Mouse (Mus musculus) heart, adult 9 months (tissue): Measurements from ENCODE around the gene Mfap5.
"Not testable (repeated sequence)": the region's sequence is repeated elsewhere in the genome, so short reads cannot be mapped to it uniquely, and the experiment has no call there.

Source experiments
- DNase-seq, 2 experiments: peaks; one replicate each; pipeline ENCODE4 v3.0.0; 2022; ENCODE audit warnings: low spot score in 2 of 2

Gene Mfap5

GRCm38 (mm10) chr6:122512914-122513878 is 7.6 kb downstream of the Mfap5 start:
- DNase-seq, result peak in 1 of 2 experiments; percentile 18

DNA sequence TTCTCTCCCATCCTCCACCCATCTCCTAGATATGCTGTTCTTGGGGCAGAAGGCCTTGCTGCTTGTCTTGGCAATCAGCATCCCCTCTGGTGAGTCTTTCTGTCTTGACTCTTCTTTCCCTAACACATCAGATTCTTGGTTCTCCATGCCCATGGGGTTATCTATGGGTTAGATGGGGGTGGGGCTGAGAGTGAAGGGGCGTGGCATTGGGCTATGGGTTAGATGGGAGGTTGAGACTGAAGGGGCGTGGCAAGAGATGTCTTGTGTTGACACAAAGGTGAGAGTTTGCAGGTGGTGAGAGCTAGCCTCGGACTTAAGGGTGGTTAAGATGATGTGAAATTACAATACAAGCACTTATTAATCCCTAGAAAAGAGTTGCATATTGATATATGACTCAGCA is 8.7 kb downstream of the Mfap5 start:
- DNase-seq, result no peak

DNA sequence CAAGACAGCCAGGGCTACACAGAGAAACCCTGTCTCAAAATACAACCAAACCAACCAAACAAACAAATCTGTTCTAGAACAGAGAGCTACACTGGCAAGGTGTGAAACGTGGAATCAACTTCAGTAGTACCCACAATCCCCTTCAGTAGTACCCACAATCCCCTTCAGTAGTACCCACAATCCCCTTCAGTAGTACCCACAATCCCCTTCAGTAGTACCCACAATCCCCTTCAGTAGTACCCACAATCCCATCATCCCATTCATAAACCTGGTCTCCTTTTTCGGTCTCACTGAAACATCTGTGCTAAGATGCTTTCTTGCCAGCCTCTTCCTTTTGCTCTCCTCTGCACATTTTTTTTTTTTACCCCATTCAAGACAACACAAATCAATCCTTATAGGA is 10.1 kb downstream of the Mfap5 start:
- not testable (repeated sequence) for DNase-seq

GRCm38 (mm10) chr6:122517668-122518067 is 12.0 kb downstream of the Mfap5 start:
- DNase-seq, result peak; percentile 53 to 55

DNA sequence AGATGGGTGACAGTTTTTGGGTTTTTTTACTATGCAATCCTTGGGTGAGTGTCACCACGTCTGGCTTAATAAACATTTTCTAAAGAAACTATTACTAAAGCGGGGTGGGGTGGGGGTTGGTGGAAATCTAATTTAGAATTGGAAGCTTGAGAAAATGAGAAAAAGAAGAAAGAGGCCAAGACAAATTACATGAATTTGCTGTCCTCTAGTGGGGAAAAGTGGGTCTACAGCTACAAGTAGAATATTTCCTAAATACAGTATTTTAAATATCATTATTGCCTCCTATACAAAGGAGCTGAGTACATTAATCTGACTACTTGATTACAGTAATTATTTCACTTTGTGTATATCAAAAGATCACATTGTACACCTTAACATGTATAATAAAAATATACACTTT is 13.7 kb downstream of the Mfap5 start:
- peak in 1 of 2 experiments; percentile 27 for DNase-seq

GRCm38 (mm10) chr6:122522595-122522994 is 16.9 kb downstream of the Mfap5 start:
- DNase-seq, result no peak

- no peak for DNase-seq
Observed at GRCm38 (mm10) chr6:122523289-122523688, 17.6 kb downstream of the Mfap5 start.

DNA sequence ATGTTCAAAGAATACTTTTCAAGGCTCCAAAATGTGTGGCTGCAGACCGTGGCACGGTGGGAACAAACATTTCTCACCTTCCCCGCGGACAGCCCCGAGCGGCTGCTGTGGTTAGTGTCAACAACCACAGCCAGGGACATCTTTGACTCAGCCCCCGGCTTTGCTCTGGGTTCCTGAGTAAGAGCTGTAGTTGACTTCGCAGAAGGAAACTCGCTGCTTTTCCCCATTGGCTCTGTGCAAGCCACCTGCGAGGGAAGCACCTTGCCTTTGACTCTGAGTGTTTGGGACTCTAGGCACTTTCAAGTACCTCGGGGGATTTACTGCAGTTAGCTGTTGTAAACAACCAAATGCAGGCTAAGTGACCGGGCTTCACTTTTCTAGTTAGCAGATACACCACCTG is 22.0 kb downstream of the Mfap5 start:
- DNase-seq, result no peak

- no peak for DNase-seq
Observed at GRCm38 (mm10) chr6:122528136-122528535, 22.5 kb downstream of the Mfap5 start.

- DNase-seq, result no peak
Observed at GRCm38 (mm10) chr6:122531466-122532174, 26.0 kb downstream of the Mfap5 start.

GRCm38 (mm10) chr6:122532883-122533302 is 27.2 kb downstream of the Mfap5 start:
- DNase-seq, result no peak

- no peak for DNase-seq
Observed at GRCm38 (mm10) chr6:122534032-122534431, 28.4 kb downstream of the Mfap5 start.

- DNase-seq, result no peak
Observed at GRCm38 (mm10) chr6:122539564-122539963, 33.9 kb downstream of the Mfap5 start.

DNA sequence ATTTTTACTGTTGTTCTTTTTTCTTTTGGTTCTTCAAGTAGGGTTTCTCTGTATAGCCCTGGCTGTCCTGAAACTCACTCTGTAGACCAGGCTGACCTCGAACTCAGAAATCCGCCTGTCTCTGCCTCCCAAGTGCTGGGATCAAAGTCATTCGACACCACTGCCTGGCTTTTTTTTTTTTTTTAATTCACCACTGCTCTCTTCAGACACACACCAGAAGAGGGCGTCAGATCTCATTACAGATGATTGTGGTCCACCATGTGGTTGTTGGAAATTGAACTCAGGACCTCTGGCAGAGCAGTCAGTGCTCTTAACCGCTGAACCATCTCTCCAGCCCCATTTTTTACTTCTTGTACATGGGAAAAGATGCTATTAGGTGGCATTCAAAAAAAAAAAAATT is 36.8 kb downstream of the Mfap5 start:
- DNase-seq, result not testable (repeated sequence)

DNA sequence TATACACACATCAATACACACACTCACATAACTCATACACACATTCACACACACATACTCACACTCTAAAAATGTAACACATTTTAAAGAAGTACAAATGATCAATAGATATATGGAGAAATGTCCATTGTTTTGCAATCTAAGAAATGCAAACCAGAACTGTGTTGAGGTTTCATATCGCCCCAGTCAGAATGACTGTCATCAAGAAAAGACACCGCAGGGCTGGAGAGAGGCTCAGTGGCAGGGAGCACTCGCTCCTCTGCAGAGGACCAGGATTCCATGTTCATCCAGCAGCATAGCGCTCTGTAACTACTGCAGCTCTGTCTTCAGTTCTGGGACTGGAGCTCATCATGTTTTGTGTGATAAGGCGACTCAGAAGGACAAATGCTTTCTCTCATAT is 37.9 kb downstream of the Mfap5 start:
- DNase-seq, result no peak

DNA sequence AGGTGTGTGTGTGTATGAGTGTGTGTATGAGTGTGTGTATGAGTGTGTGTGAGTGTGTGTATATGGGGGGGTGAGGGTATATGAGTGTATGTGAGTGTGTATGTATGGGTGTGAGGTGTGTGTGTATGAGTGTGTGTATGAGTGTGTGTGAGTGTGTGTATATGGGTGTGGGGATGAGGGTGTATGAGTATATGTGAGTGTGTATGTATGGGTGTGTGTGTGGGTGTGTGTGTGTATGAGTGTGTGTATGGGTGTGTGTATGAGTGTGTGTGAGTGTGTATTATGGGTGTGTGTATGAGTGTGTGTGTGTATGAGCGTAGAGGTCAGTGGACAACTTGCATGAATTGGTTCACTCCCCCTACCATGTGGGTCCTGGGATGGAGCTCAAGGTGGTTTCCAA is 39.0 kb downstream of the Mfap5 start:
- no peak for DNase-seq

DNA sequence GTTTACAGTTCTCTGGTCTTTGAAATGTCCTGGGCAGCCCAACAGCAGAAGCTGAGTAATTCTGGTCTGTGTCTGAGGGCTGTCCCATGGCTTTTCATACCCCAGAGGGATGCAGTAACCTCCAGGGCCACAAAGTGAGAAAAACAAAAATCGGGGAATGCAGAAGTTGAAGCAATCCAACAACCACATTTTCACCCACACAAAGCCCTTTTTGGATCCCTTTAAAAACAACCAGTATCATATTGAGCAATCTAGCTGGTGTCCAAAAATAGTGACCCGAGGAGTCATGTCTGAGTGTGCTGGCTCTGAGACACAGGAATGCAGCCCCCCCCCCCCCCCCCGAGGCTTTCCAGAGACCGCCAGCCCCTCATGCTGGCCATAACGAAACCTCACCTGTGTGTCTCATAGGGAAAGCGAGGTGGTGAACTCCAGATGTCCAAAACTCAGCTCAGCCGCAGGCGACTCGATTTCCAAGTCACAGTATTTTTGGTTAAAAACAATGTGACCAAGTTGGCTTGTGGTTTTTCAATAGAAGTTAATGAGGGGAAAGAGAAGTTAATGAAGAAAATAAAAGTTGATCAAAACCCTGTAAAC is 39.7 kb downstream of the Mfap5 start:
- DNase-seq, result peak in 1 of 2 experiments; percentile 23

DNA sequence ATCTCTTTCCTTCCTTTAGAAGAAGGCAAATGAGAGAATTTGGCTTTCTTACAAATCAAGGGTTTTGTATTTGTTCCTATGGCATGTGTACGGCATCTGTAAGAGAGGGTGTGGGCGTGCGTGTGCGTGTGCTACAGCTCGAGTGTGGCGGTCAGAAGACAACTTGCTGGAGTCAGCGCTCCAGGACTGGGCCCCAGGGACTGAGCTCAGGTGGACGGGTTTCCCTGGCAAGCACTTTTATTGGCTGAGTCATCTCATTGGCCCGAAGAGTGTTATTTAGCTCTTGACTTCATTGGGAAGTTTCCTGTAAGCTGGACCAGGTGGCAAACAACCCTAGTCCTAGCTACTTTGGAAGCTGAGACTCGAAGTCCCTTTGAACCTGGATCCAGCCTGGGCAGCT is 40.3 kb downstream of the Mfap5 start:
- DNase-seq, result no peak

DNA sequence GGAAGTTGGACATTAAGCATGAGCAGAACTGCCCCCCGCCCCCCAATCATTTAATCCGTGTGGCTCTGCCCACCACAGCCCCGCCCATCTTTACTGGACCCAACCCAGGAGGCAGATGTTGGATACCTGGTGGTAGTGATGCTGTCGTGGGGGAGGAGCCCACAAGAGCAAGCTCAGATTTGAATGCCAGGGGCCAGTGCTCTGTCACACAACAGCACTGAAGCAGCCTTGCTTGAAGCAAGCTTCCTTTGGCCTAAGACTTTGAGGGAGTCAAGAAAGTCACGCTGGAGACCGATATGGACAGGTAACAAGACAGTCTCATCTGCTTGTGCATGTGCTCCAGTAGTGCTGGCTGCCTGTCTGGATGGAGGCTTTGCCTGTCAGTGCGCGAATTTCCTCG is 48.0 kb downstream of the Mfap5 start, which contains the start of gene Aicda:
TSS of gene Aicda (plus strand) at position 196 of the 400 bp plus-strand sequence.
- DNase-seq, result no peak

GRCm38 (mm10) chr6:122554102-122554501 is 48.5 kb downstream of the Mfap5 start:
- no peak for DNase-seq

- DNase-seq, result no peak
Observed at GRCm38 (mm10) chr6:122555266-122555665, 49.6 kb downstream of the Mfap5 start.

- DNase-seq, result peak; percentile 31 to 65
Observed at GRCm38 (mm10) chr6:122556959-122557561, 51.4 kb downstream of the Mfap5 start.
